Mouse (Mus musculus) kidney, adult 9 months (tissue): Measurements from ENCODE around the gene Wdr35.
"Not testable (repeated sequence)": the region's sequence is repeated elsewhere in the genome, so short reads cannot be mapped to it uniquely, and the experiment has no call there.

Experiments used
- DNase-seq: peaks from one replicate; pipeline ENCODE4 v3.0.0; 2022

Wdr35 gene

GRCm38 (mm10) chr12:9010311-9010710 is 36.6 kb downstream of the Wdr35 start:
- no peak for DNase-seq

- no peak for DNase-seq
Observed at GRCm38 (mm10) chr12:9016376-9016775, 42.7 kb downstream of the Wdr35 start.

GRCm38 (mm10) chr12:9020431-9020830 is 46.7 kb downstream of the Wdr35 start:
- no peak for DNase-seq

- DNase-seq, result no peak
Observed at GRCm38 (mm10) chr12:9020986-9021385, 47.3 kb downstream of the Wdr35 start.

- no peak for DNase-seq
Observed at GRCm38 (mm10) chr12:9023031-9023430, 49.3 kb downstream of the Wdr35 start.

GRCm38 (mm10) chr12:9024071-9024470 is 50.4 kb downstream of the Wdr35 start:
- DNase-seq, result no peak

- no peak for DNase-seq
Observed at GRCm38 (mm10) chr12:9024736-9025135, 51.0 kb downstream of the Wdr35 start.

- no peak for DNase-seq
Observed at GRCm38 (mm10) chr12:9026843-9027242, 53.2 kb downstream of the Wdr35 start.

GRCm38 (mm10) chr12:9028816-9029215 is 55.1 kb downstream of the Wdr35 start:
- not testable (repeated sequence) for DNase-seq

- DNase-seq, result no peak
Observed at GRCm38 (mm10) chr12:9029506-9029887, 55.8 kb downstream of the Wdr35 start.

- DNase-seq, result peak; percentile 97
Observed at GRCm38 (mm10) chr12:9029888-9030723, 56.4 kb downstream of the Wdr35 start, which contains the start of gene Ttc32. TSS of gene Ttc32 (plus strand) at chr12:9029997.

GRCm38 (mm10) chr12:9031166-9031565 is 57.5 kb downstream of the Wdr35 start:
- DNase-seq, result no peak

GRCm38 (mm10) chr12:9033140-9033539 is 59.4 kb downstream of the Wdr35 start:
- DNase-seq, result no peak

GRCm38 (mm10) chr12:9036409-9036808 is 62.7 kb downstream of the Wdr35 start:
- DNase-seq, result no peak

- DNase-seq, result no peak
Observed at GRCm38 (mm10) chr12:9040177-9040576, 66.5 kb downstream of the Wdr35 start.

GRCm38 (mm10) chr12:9040686-9041085 is 67.0 kb downstream of the Wdr35 start:
- no peak for DNase-seq

GRCm38 (mm10) chr12:9042316-9042715 is 68.6 kb downstream of the Wdr35 start:
- DNase-seq, result no peak

- no peak for DNase-seq
Observed at GRCm38 (mm10) chr12:9042759-9043158, 69.1 kb downstream of the Wdr35 start.

GRCm38 (mm10) chr12:9044666-9045065 is 71.0 kb downstream of the Wdr35 start:
- DNase-seq, result no peak

- DNase-seq, result no peak
Observed at GRCm38 (mm10) chr12:9046674-9047073, 73.0 kb downstream of the Wdr35 start.

- DNase-seq, result no peak
Observed at GRCm38 (mm10) chr12:9048090-9048489, 74.4 kb downstream of the Wdr35 start.

GRCm38 (mm10) chr12:9050824-9051223 is 77.1 kb downstream of the Wdr35 start:
- DNase-seq, result no peak

GRCm38 (mm10) chr12:9052075-9052829 is 78.6 kb downstream of the Wdr35 start:
- peak; percentile 89 for DNase-seq

- DNase-seq, result no peak
Observed at GRCm38 (mm10) chr12:9053345-9053744, 79.7 kb downstream of the Wdr35 start.
